In the genomic region with DNA sequence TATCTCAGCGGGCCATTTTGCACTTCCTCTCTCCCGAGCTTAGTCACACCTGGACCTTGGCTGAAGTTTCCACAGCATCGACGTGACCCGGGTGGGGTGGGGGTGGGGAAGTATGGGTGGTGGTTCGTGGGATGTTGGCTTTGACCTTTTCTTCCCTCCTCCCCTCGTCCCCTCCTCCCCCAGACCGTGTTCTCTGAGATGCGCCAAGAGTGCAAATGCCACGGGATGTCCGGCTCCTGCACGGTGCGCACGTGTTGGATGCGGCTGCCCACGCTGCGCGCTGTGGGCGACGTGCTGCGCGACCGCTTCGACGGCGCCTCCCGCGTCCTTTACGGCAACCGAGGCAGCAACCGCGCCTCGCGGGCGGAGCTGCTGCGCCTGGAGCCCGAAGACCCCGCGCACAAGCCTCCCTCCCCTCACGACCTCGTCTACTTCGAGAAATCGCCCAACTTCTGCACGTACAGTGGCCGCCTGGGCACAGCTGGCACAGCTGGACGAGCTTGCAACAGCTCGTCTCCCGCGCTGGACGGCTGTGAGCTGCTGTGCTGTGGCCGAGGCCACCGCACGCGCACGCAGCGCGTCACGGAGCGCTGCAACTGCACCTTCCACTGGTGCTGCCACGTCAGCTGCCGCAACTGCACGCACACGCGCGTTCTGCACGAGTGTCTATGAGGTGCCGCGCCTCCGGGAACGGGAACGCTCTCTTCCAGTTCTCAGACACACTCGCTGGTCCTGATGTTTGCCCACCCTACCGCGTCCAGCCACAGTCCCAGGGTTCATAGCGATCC, we compare ENCODE assay signal across 8 mouse cellular contexts. TPM values are rescaled to one million over a fixed set of nuclear protein-coding genes. Genes with fewer than 3 reads are reported as not detected.
A peak's percentile ranks its signal among the peaks of the same experiment; 100 is the strongest.
DNase-seq lines count a peak whose midpoint lies in the region; ATAC-seq and TF ChIP-seq lines count a peak whose summit lies in the region.

No protein-coding gene starts in this region.

- ATAC-seq in kidney, postnatal 0 days (replicated peaks; ENCODE audit: low FRiP score, low read depth) = no peak
- ATAC-seq in intestine, embryonic 15.5 days = no peak

- H3K4me1 ChIP-seq in kidney, postnatal 0 days (replicated peaks; ENCODE audit: insufficient read depth, low read length) = peaks cover 26% of the 10 kb centered on the region
- peaks cover 50% of the 10 kb centered on the region for H3K4me1 ChIP-seq in embryonic facial prominence, embryonic 10.5 days
- H3K4me1 ChIP-seq in intestine, embryonic 15.5 days (replicated peaks) = peaks cover 40% of the 10 kb centered on the region

- no peak overlapping the region for H3K9ac ChIP-seq in kidney, postnatal 0 days (ENCODE audit: low read depth, low read length)
- H3K9ac ChIP-seq in intestine, embryonic 15.5 days = no peak overlapping the region

- peaks cover 94% of the 10 kb centered on the region for H3K27me3 ChIP-seq in kidney, postnatal 0 days (ENCODE audit: insufficient read depth, low read length)
- peaks cover 100% of the 10 kb centered on the region for H3K27me3 ChIP-seq in embryonic facial prominence, embryonic 10.5 days (replicated peaks; ENCODE audit: low read depth, poor library complexity, severe bottlenecking)
- peaks cover 98% of the 10 kb centered on the region for H3K27me3 ChIP-seq in intestine, embryonic 15.5 days (replicated peaks)

- peak overlapping the region; percentile 34 for H3K4me2 ChIP-seq in kidney, postnatal 0 days (ENCODE audit: low read length)
- H3K4me2 ChIP-seq in intestine, embryonic 15.5 days (replicated peaks) = peak overlapping the region; percentile 53

- 2% methylated on average over 72 of the region's 75 CpGs for WGBS in kidney, postnatal 0 days
- WGBS in embryonic facial prominence, embryonic 10.5 days = 3% methylated on average over 75 of the region's 75 CpGs
- under 1% methylated on average over 75 of the region's 75 CpGs for WGBS in intestine, embryonic 15.5 days

- H3K9me3 ChIP-seq in kidney, postnatal 0 days (replicated peaks; ENCODE audit: low read length) = no peaks in the 10 kb centered on the region
- no peaks in the 10 kb centered on the region for H3K9me3 ChIP-seq in embryonic facial prominence, embryonic 10.5 days
- no peaks in the 10 kb centered on the region for H3K9me3 ChIP-seq in intestine, embryonic 15.5 days

- no peak overlapping the region for H3K27ac ChIP-seq in kidney, postnatal 0 days
- no peak overlapping the region for H3K27ac ChIP-seq in embryonic facial prominence, embryonic 10.5 days (replicated peaks)
- no peak overlapping the region for H3K27ac ChIP-seq in intestine, embryonic 15.5 days

- H3K36me3 ChIP-seq in kidney, postnatal 0 days (ENCODE audit: insufficient read depth, low read length) = no peaks in the 10 kb centered on the region
- no peaks in the 10 kb centered on the region for H3K36me3 ChIP-seq in embryonic facial prominence, embryonic 10.5 days (replicated peaks)
- H3K36me3 ChIP-seq in intestine, embryonic 15.5 days = no peaks in the 10 kb centered on the region

- no peak for TF ChIP-seq CTCF in kidney, postnatal 0 days (IDR thresholded peaks at IDR 0.05; ENCODE audit: low read depth)

- DNase-seq in kidney, postnatal 0 days (ENCODE audit: low spot score) = no peak
- DNase-seq in kidney, postnatal 25 days = no peak
- peak; percentile 40 for DNase-seq in embryonic facial prominence, embryonic 10.5 days (ENCODE audit: low spot score)
- peak; percentile 58 to 65 for DNase-seq in right cerebral cortex, adult 2 months (ENCODE audit: low spot score in 2 of 2)
- DNase-seq in thymus, postnatal 14 days = no peak
- no peak for DNase-seq in Muller cell, postnatal 12 days (ENCODE audit: inconsistent ontology term)
- DNase-seq in spleen, adult 18-20 months = no peak

- peak overlapping the region; percentile 22; the same call in 1 of the 2 replicates for H3K4me3 ChIP-seq in kidney, postnatal 0 days (replicated peaks; ENCODE audit: low read depth, low read length)
- peak overlapping the region; percentile 41 for H3K4me3 ChIP-seq in embryonic facial prominence, embryonic 10.5 days
- H3K4me3 ChIP-seq in intestine, embryonic 15.5 days (replicated peaks) = peak overlapping the region; percentile 22

RNA-seq across cellular contexts. Expression of a gene that starts 2.8 kb away (rescaled TPM):
- polyA plus RNA-seq in kidney, postnatal 0 days (2015; fragmentation: Nextera tagmentation; extraction: Ambion mirVana) = not detected in 2 replicates
- polyA plus RNA-seq in embryonic facial prominence, embryonic 10.5 days (2016; fragmentation: Nextera tagmentation; extraction: Ambion mirVana) = 1.0 and 1.5 TPM in 2 replicates
- polyA plus RNA-seq in intestine, embryonic 15.5 days (2015; fragmentation: Nextera tagmentation; extraction: Ambion mirVana) = not detected in 2 replicates

RNA-seq across cellular contexts. Expression of a gene that starts 14.5 kb away (rescaled TPM):
- polyA plus RNA-seq in kidney, postnatal 0 days (2015; fragmentation: Nextera tagmentation; extraction: Ambion mirVana) = not detected in 2 replicates
- 0.34 and 0.40 TPM in 2 replicates for polyA plus RNA-seq in embryonic facial prominence, embryonic 10.5 days (2016; fragmentation: Nextera tagmentation; extraction: Ambion mirVana)
- not detected in 2 replicates for polyA plus RNA-seq in intestine, embryonic 15.5 days (2015; fragmentation: Nextera tagmentation; extraction: Ambion mirVana)

RNA-seq across cellular contexts. Expression of a gene that starts 16.9 kb away (rescaled TPM):
- 4.4 and 6.1 TPM in 2 replicates for polyA plus RNA-seq in kidney, postnatal 0 days (2015; fragmentation: Nextera tagmentation; extraction: Ambion mirVana)
- polyA plus RNA-seq in embryonic facial prominence, embryonic 10.5 days (2016; fragmentation: Nextera tagmentation; extraction: Ambion mirVana) = not detected in 2 replicates
- not detected in 2 replicates for polyA plus RNA-seq in intestine, embryonic 15.5 days (2015; fragmentation: Nextera tagmentation; extraction: Ambion mirVana)

RNA-seq across cellular contexts. Expression of a gene that starts 29.4 kb away (rescaled TPM):
- 39.0 and 39.6 TPM in 2 replicates for polyA plus RNA-seq in kidney, postnatal 0 days (2015; fragmentation: Nextera tagmentation; extraction: Ambion mirVana)
- polyA plus RNA-seq in embryonic facial prominence, embryonic 10.5 days (2016; fragmentation: Nextera tagmentation; extraction: Ambion mirVana) = 41.6 and 43.1 TPM in 2 replicates
- polyA plus RNA-seq in intestine, embryonic 15.5 days (2015; fragmentation: Nextera tagmentation; extraction: Ambion mirVana) = 39.8 and 43.6 TPM in 2 replicates

RNA-seq across cellular contexts. Expression of a gene that starts 38.9 kb away (rescaled TPM):
- polyA plus RNA-seq in kidney, postnatal 0 days (2015; fragmentation: Nextera tagmentation; extraction: Ambion mirVana) = 83.1 and 94.5 TPM in 2 replicates
- 83.5 and 85.3 TPM in 2 replicates for polyA plus RNA-seq in embryonic facial prominence, embryonic 10.5 days (2016; fragmentation: Nextera tagmentation; extraction: Ambion mirVana)
- 88.3 and 89.0 TPM in 2 replicates for polyA plus RNA-seq in intestine, embryonic 15.5 days (2015; fragmentation: Nextera tagmentation; extraction: Ambion mirVana)

Comparison
In these comparisons a context has a peak if more than half of its experiments do, and no peak if none do; other contexts are left out.
1. DNase-seq: peak in embryonic facial prominence, embryonic 10.5 days (single experiment) and right cerebral cortex, adult 2 months (2 of 2); none in kidney, postnatal 0 days (single experiment), kidney, postnatal 25 days (0 of 2), thymus, postnatal 14 days (single experiment), Muller cell, postnatal 12 days (single experiment) and spleen, adult 18-20 months (0 of 2).
2. Peak in every context shown above with its lines, with median percentiles within 50 percentile points of each other: H3K4me3 ChIP-seq.